Mouse (Mus musculus) G1E (cell line): Measurements from ENCODE around the gene Cd300lf. TPM values are rescaled to one million over a fixed set of nuclear protein-coding genes. Genes with fewer than 3 reads are reported as not detected.

Source experiments
- ATAC-seq: 2 replicates; pipeline ENCODE4 v1.8.0; 2016; ENCODE audit warnings: mild to moderate bottlenecking; ENCODE audit not compliant: insufficient number of reproducible peaks, poor library complexity, low FRiP score, severe bottlenecking; ENCODE audit errors: extremely low read depth
- DNase-seq: peaks from one replicate; pipeline ENCODE4 v3.0.0; 2012; ENCODE audit warnings: low spot score
- H3K27me3 ChIP-seq: 2 replicates; pipeline ENCODE4 v1.6.1; 2012; ENCODE audit warnings: mild to moderate bottlenecking, low read length, inconsistent platforms; ENCODE audit not compliant: insufficient read depth
- H3K36me3 ChIP-seq: replicated peaks from 2 replicates; pipeline ENCODE3; 2012; ENCODE audit warnings: mild to moderate bottlenecking, inconsistent platforms
- H3K4me1 ChIP-seq: 2 replicates; pipeline ENCODE4 v1.6.1; 2012; ENCODE audit warnings: low read depth, low read length, inconsistent platforms, mixed read lengths; ENCODE audit not compliant: insufficient read depth
- H3K4me3 ChIP-seq: 2 replicates; pipeline ENCODE4 v1.5.1; 2012; ENCODE audit warnings: low read depth, mild to moderate bottlenecking, inconsistent platforms, low read length, moderate library complexity, mixed read lengths
- H3K9me3 ChIP-seq: replicated peaks from 2 replicates; pipeline ENCODE4 v1.6.1; 2012; ENCODE audit warnings: inconsistent platforms
- CTCF ChIP-seq: IDR thresholded peaks from 2 replicates; pipeline ENCODE4 v1.5.1; 2012; ENCODE audit warnings: low read depth, low read length, inconsistent platforms, mixed read lengths
- GATA1 ChIP-seq: IDR thresholded peaks from 2 replicates; pipeline ENCODE4 v1.6.1; 2012; ENCODE audit warnings: borderline replicate concordance, low read length, inconsistent platforms, mixed read lengths
- GATA2 ChIP-seq: IDR thresholded peaks from 2 replicates; pipeline ENCODE4 v1.6.1; 2012; ENCODE audit warnings: low read depth, low read length, inconsistent platforms, borderline replicate concordance
- POLR2AphosphoS5 ChIP-seq: IDR thresholded peaks from 2 replicates; pipeline ENCODE4 v1.6.1; 2012; ENCODE audit warnings: low read depth, low read length, inconsistent platforms; ENCODE audit not compliant: insufficient replicate concordance
- TAL1 ChIP-seq: conservative IDR thresholded peaks from 2 replicates; pipeline ENCODE4 v1.6.1; 2012; ENCODE audit warnings: low read depth, low read length, inconsistent platforms, mixed read lengths
- polyA plus RNA-seq: library from polyadenylated mRNA; stranded (reverse); fragments of >175 nt; gene quantifications from 2 replicates; pipeline ENCODE4 v1.2.3, GENCODE M21; 2012
- total RNA-seq, 2 experiments: library from RNA; stranded (forward) in 1 of 2; stranded (reverse) in 1 of 2; fragments of 200-1000 nt in 1 of 2; fragments of >200 nt in 1 of 2; fragmentation: Nextera tagmentation in 1 of 2; gene quantifications; 2 replicates each; pipeline ENCODE4 v1.2.3; 2014 to 2017

The Cd300lf gene
- total and polyA plus RNA-seq, 3 experiments: 1.6 TPM; not detected in 2

GRCm38 (mm10) chr11:115101615-115102051 lies 32.2 kb downstream of the Cd300lf start:
- DNase-seq (no peak), ATAC-seq (no peak)
- no peak overlapping the region for H3K4me3 ChIP-seq
- no peaks in the 10 kb centered on the region for H3K36me3 ChIP-seq
- H3K27me3 ChIP-seq: peaks cover 4% of the 10 kb centered on the region; the same call in 1 of the 2 replicates
- no peak for TF ChIP-seq GATA1
- no peak for TF ChIP-seq CTCF
- TF ChIP-seq GATA2: no peak
- no peaks in the 10 kb centered on the region for H3K4me1 ChIP-seq
- H3K9me3 ChIP-seq: peaks cover 3% of the 10 kb centered on the region; the same call in 1 of the 2 replicates

- ATAC-seq (no peak), DNase-seq (no peak)
- TF ChIP-seq POLR2AphosphoS5 (no peak), TAL1 (no peak), GATA1 (no peak), GATA2 (no peak), CTCF (no peak)
- Histone ChIP-seq H3K36me3 (no peaks in the 10 kb centered on the region), H3K27me3 (peaks cover 4% of the 10 kb centered on the region; the same call in 1 of the 2 replicates), H3K9me3 (peaks cover 3% of the 10 kb centered on the region; the same call in 1 of the 2 replicates), H3K4me1 (no peaks in the 10 kb centered on the region), H3K4me3 (no peak overlapping the region)
These were observed 33.1 kb downstream of the Cd300lf start for GRCm38 (mm10) chr11:115100741-115101140.

- DNase-seq (no peak), ATAC-seq (no peak)
- H3K9me3 ChIP-seq: peaks cover 3% of the 10 kb centered on the region; the same call in 1 of the 2 replicates
- H3K4me1 ChIP-seq: no peaks in the 10 kb centered on the region
- H3K27me3 ChIP-seq: peaks cover 4% of the 10 kb centered on the region; the same call in 1 of the 2 replicates
- TF ChIP-seq TAL1 (no peak), CTCF (no peak), POLR2AphosphoS5 (no peak), GATA2 (no peak), GATA1 (no peak)
- no peak overlapping the region for H3K4me3 ChIP-seq
- H3K36me3 ChIP-seq: no peaks in the 10 kb centered on the region
These were observed 33.7 kb downstream of the Cd300lf start for GRCm38 (mm10) chr11:115100032-115100621.

- H3K4me3 ChIP-seq: no peak overlapping the region
- TF ChIP-seq GATA2 (no peak), TAL1 (no peak), CTCF (no peak), POLR2AphosphoS5 (no peak), GATA1 (no peak)
- no peaks in the 10 kb centered on the region for H3K36me3 ChIP-seq
- H3K27me3 ChIP-seq: peaks cover 4% of the 10 kb centered on the region; the same call in 1 of the 2 replicates
- H3K9me3 ChIP-seq: peaks cover 3% of the 10 kb centered on the region; the same call in 1 of the 2 replicates
- DNase-seq (no peak), ATAC-seq (no peak)
- no peaks in the 10 kb centered on the region for H3K4me1 ChIP-seq
These were observed 34.5 kb downstream of the Cd300lf start for GRCm38 (mm10) chr11:115099241-115099840.

GRCm38 (mm10) chr11:115098203-115098932 lies 35.4 kb downstream of the Cd300lf start:
- no peak for ATAC-seq
- peaks cover under 1% of the 10 kb centered on the region; the same call in 1 of the 2 replicates for H3K9me3 ChIP-seq
- TF ChIP-seq GATA1 (no peak), GATA2 (no peak), POLR2AphosphoS5 (no peak), CTCF (no peak), TAL1 (no peak)

GRCm38 (mm10) chr11:115092140-115092539 lies 41.7 kb downstream of the Cd300lf start:
- Histone ChIP-seq H3K9me3 (peaks cover 10% of the 10 kb centered on the region; the same call in 1 of the 2 replicates), H3K4me1 (no peaks in the 10 kb centered on the region), H3K36me3 (no peaks in the 10 kb centered on the region), H3K4me3 (no peak overlapping the region), H3K27me3 (no peaks in the 10 kb centered on the region; the same call in 1 of the 2 replicates)
- no peak for ATAC-seq
- DNase-seq: no peak
- TF ChIP-seq TAL1 (no peak), GATA2 (no peak), POLR2AphosphoS5 (no peak), CTCF (no peak), GATA1 (no peak)

More at GRCm38 (mm10) chr11:115098203-115098932, 35.4 kb downstream of the Cd300lf start:
- Histone ChIP-seq H3K36me3 (no peaks in the 10 kb centered on the region), H3K4me3 (no peak overlapping the region), H3K27me3 (no peaks in the 10 kb centered on the region), H3K4me1 (no peaks in the 10 kb centered on the region)
- DNase-seq: no peak
